Mouse (Mus musculus) c-Kit-positive CD71-positive TER-119-negative erythroid progenitor cells, embryonic 14.5 days (primary cell): ENCODE results near the gene Ncor1.

Experiments
- DNase-seq: peaks from one replicate; pipeline ENCODE4 v3.0.0-alpha.2; 2013; ENCODE audit warnings: low read depth

Ncor1 gene

GRCm38 (mm10) chr11:62266466-62267214, 191.7 kb downstream of the Ncor1 start:
- no peak for DNase-seq
